Mouse (Mus musculus) adrenal gland, postnatal 4 days (tissue): ENCODE measurements around the gene Wfikkn2. TPM values are rescaled to one million over a fixed set of nuclear protein-coding genes. Genes with fewer than 3 reads are reported as not detected.
A peak's percentile ranks its signal among the peaks of the same experiment; 100 is the strongest.

ENCODE experiments used
- DNase-seq, 2 experiments: peaks; one replicate each; pipeline ENCODE4 v3.0.0; 2021 to 2022; ENCODE audit warnings: low spot score in 2 of 2, mixed read lengths in 2 of 2
- total RNA-seq, 2 experiments: library from RNA; stranded (reverse); gene quantifications; 2 replicates each; pipeline ENCODE4 v1.2.3; 2021

Gene Wfikkn2
- total RNA-seq, 2 experiments from 2014 or later, result 1.3 to 1.5 TPM

DNA sequence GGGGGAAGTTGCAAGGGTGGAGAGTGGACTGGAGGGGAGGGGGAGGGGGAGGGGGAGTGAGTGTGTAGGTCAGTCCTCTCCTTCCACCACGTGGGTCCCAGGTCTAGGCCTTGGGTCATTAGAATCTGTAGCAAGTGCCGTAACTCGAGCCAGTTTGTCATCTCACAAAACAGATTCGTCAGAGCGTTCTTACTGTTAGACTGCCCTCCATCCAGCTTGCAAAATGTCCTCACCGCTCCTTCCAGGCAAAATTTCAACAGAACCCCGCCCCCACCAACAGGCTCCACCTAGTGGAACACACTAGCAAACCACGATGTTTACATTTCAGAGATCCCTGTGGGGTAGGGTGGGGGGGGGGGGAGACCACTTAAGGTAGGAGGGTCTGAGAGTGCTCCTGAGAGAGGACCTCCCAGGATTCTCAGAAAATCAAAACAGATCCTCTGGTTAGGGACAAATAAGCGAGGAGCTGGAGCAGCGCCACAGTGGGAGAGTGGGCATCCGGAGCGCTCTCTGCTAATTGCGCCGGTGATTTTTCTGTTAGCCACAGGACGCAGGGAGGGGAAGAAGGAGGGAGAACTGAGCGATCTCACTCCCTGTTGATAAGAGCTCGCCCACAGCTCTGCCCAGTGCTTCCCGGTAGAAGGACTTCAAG lies 19.5 kb upstream of the Wfikkn2 start:
- peak in 1 of 2 experiments; percentile 42 for DNase-seq

DNA sequence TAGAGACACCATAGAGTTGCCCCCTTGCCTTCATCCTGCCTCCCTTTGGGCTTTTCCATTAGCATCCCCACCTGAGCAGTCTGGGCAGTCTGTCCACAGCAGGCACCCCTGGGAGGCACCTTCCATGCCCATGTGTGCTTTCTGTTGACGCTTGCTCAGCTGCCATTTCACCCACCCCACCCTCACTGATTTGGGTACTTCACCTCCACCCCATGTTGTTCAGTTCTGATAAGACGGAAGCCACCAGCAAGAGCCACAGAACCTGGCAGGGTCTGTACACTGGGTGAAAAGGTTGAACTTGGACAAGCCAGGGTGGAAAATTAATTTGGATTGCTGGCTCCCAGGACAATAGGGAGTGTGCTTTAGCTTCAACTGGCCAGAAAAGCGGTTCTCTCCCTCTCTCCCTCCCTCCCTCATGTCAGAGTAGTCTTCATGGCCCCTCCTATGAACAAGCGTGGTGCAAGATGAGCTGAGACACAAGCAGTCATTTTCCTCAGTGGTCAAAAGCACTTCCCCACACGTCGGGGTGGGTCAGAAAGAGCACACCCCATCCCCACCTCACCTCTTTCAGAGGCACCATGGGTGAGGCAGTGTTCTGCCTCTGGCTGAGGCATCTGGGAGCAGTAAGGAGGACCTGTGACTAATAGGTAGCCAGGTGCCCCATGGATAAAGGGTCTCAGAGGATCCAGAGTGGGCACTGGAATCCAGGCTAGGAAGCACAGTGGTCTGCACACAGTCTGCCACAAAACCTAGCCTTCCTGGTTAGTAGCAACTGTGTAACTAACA lies 16.0 kb upstream of the Wfikkn2 start:
- no peak for DNase-seq

DNA sequence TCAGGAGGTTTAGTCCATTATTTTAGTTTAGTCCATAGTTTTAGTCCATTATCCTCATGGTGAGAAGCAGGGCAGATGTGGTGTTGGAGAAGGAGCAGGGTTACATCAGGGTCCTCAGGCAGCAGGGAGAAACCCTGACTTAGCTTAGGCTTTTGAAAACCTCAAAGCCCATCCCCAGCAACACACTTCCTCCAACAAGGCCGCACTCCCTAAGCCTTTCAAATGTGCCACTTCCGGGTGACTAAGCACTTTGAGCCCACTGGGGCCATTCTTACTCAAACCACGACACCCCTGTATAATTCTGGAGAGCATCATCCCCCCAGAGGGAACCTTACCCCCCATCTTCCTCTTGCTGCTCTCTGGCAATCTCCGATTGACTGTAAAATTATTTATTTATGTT lies 14.0 kb upstream of the Wfikkn2 start:
- DNase-seq, result no peak

- no peak for DNase-seq
Measured at GRCm38 (mm10) chr11:94257987-94258386, 12.2 kb upstream of the Wfikkn2 start.

- DNase-seq, result no peak
Measured at GRCm38 (mm10) chr11:94255733-94256132, 9.9 kb upstream of the Wfikkn2 start.

DNA sequence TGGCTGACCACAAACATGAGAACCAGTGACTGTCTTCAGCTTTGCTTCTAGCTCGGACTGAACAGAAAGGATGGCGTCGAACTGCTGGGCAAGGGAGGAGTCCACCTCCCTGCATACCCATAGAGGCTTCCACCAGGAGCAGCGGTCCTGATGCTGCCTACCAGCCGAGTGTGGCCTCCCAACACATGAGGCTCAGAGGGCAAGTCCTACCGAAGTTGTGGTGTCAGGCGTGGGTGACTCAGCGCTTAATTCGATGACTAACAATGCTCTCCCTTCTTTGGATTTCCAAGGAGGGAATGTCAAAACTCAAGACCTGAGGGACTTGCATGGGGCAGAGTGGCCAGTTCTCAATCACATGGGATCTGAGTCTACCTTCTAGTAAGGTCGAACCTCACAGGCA lies 7.9 kb upstream of the Wfikkn2 start:
- no peak for DNase-seq

GRCm38 (mm10) chr11:94253156-94253555 lies 7.4 kb upstream of the Wfikkn2 start:
- no peak for DNase-seq

DNA sequence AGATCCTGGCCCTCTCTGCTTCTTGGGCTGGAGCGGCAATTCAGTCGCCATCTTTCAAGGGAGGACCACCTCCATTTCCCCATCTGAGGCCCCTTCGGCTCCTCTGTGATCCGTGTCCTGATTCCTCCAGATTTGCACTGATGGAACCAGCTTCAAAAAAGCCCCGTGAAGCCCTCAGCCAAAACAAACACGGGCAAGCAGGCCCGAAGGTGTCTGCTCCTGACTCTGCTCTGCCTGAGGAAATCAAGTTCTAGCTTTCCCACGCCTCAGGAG lies 920 bp upstream of the Wfikkn2 start:
- DNase-seq, result no peak

- DNase-seq, result no peak
Measured at GRCm38 (mm10) chr11:94244385-94244784, 1.4 kb downstream of the Wfikkn2 start.

DNA sequence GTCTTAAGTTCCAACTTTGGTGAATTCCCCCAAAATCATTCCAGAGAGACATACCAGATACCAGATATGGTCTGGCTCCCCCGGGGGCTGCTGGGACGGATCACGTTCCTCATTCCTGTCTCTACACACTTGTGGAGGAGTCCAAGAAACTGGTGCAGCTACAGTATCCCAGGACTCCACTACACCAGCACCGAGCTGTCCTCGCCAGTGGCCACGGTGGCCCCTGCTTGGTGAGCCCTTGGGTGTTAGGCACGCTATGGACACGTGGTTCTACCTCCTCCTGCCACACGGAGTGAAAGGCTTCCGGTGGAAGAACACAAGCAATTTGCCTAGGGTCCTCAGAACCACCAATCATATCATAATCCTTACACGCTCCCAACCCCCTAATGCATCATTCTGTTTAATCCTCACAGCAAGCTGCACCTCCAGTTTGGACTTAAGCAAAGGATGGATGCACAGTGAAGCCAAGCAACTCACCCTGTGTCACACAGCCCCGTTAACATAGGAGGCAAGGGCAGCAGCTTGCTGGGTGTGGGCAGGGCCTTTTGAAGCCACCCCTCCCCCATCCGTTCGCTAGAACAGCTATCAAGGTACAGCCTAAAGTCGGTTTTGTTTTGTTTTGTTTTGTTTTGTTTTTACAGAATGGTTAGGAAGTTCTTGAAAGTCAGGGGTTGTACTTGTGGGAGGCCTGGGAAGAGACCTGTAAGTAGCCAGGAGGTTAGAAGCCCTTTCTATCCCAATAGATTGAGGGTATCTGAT lies 2.2 kb downstream of the Wfikkn2 start:
- DNase-seq, result no peak

- DNase-seq, result no peak
Measured at GRCm38 (mm10) chr11:94242760-94243421, 2.9 kb downstream of the Wfikkn2 start.

- DNase-seq, result no peak
Measured at GRCm38 (mm10) chr11:94239706-94240105, 6.1 kb downstream of the Wfikkn2 start.

- DNase-seq, result no peak
Measured at GRCm38 (mm10) chr11:94238786-94239185, 7.0 kb downstream of the Wfikkn2 start.

DNA sequence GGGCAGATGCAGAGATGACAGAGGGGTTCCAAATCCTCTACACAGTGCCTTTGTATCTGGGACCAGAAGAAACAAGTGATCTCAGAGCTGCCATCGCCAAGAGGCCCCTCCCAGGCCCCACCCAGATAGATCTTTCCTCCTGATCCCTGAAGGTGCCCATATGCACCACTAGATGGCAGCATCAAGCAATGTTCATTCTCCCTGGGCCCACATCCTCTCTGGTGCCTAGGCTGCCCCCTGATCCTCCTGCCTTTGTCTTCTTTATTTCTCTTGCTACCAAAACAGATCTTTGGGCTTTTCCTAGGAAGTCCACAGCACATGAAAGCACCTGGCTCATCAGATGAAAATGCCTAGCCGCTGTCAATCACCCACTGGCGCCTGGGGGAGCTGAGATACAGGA lies 9.7 kb downstream of the Wfikkn2 start:
- DNase-seq, result peak in 1 of 2 experiments; percentile 40

GRCm38 (mm10) chr11:94234857-94235256 lies 10.9 kb downstream of the Wfikkn2 start:
- DNase-seq, result no peak

- no peak for DNase-seq
Measured at GRCm38 (mm10) chr11:94234380-94234779, 11.4 kb downstream of the Wfikkn2 start.

DNA sequence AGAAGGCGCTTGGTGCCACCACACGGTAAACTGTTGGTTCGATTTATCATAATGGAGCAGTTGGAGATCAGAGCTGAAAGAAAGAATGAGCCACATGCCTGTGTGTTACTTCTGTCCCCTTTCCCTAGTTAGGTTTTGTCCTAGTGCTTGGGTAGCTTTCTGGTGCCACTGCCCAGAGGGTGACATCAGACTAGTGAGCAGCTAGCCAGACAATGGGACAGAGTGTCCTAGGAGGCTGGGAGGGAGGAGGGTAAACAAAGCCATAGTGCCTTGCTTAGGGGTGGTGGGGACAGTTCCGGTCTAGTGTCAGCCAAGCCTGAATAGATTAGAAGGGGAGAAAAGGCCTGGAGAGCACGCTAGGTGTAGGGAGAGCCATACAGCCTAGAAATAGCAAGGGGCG lies 12.4 kb downstream of the Wfikkn2 start:
- DNase-seq, result no peak

GRCm38 (mm10) chr11:94231821-94232552 lies 13.8 kb downstream of the Wfikkn2 start:
- DNase-seq, result no peak

GRCm38 (mm10) chr11:94230244-94230643 lies 15.6 kb downstream of the Wfikkn2 start:
- no peak for DNase-seq

GRCm38 (mm10) chr11:94229207-94229960 lies 16.4 kb downstream of the Wfikkn2 start:
- DNase-seq, result no peak
